Mouse (Mus musculus): ENCODE measurements around the gene Tas2r103.

The Tas2r103 gene

DNA sequence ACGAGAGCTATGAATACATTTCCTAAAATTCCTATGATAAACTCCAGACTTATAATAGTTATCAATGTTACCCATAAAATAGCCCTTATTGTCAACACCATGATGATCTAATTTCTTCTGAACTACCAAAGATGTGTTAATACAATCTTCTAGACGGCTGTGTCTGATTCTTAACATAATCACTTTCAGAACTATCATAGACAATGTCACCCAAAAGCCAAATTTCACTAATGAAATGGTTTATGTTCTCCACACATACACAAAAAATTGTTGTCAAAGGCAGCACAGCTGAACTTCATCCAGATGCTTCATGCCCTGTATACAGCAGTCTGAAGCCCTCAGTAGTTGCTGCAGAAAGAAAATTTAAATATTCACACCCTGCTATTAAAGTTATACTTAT lies at the start of gene Tas2r103:
Tas2r103 (minus strand) TSS at position 101 of the 400 bp plus-strand sequence.
- DNase-seq (ENCODE audit: low spot score) = no peak

DNA sequence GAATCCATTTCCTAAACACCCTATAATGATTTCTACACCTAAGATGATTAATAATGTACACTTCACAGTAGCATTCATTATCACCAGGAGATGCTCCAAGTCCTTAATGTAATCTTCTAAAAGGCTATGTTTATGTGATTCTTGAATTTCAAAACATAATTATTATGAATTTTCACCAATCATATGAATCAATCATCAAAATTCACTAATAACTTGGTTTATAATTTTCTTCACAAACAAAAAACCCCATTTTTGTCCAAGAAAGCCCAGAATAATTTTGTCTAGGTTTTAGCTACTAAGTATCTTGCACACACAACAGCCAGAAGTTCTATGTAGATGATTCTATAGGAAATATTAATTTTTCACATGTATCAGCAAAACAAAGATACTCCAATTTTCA lies 18.8 kb upstream of the Tas2r103 start, which contains the start of gene Tas2r140:
Tas2r140 (minus strand) TSS at position 101 of the 400 bp plus-strand sequence.
- no peak for DNase-seq (ENCODE audit: low spot score)
